Mouse (Mus musculus): ENCODE measurements around the gene Cdc14a. TPM values are rescaled to one million over a fixed set of nuclear protein-coding genes. Genes with fewer than 3 reads are reported as not detected.

Gene Cdc14a
- polyA plus RNA-seq, 1 experiment = 6.5 TPM

GRCm38 (mm10) chr3:116436811-116437601 is 13.2 kb upstream of the Cdc14a start:
- no peak for DNase-seq (ENCODE audit: low read depth)
- TF ChIP-seq CTCF (IDR thresholded peaks at IDR 0.05; ENCODE audit: borderline replicate concordance, extremely low read depth, insufficient read depth, insufficient read length) = no peak
- no peak for TF ChIP-seq POLR2A (IDR thresholded peaks at IDR 0.05; ENCODE audit: borderline replicate concordance, extremely low read depth, insufficient read depth, insufficient read length, poor library complexity, severe bottlenecking)

GRCm38 (mm10) chr3:116436113-116436512 is 12.3 kb upstream of the Cdc14a start:
- DNase-seq (ENCODE audit: low read depth) = no peak
- TF ChIP-seq CTCF (IDR thresholded peaks at IDR 0.05; ENCODE audit: borderline replicate concordance, extremely low read depth, insufficient read depth, insufficient read length) (no peak), POLR2A (IDR thresholded peaks at IDR 0.05; ENCODE audit: borderline replicate concordance, extremely low read depth, insufficient read depth, insufficient read length, poor library complexity, severe bottlenecking) (no peak)

DNA sequence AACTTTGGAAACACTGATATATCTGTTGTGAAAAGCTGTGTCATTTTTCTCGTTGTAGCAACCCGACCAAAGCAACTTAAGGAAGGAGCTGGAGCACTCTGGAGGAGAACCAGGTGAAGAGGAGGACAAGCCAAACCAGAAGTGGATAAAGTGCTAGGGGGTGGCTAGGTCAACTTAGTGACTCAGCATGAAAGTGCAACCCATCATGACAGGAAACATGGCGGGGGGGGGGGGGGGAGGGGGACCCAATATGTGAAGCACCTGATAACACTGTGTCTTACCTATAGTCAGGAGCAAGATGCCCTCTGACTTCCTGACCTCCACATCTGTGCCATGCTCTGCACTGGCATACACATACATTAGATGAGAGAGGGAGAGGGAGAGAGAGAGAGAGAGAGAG is 10.9 kb upstream of the Cdc14a start:
- DNase-seq (ENCODE audit: low read depth) = no peak
- no peak for TF ChIP-seq CTCF (IDR thresholded peaks at IDR 0.05; ENCODE audit: borderline replicate concordance, extremely low read depth, insufficient read depth, insufficient read length)
- TF ChIP-seq POLR2A (IDR thresholded peaks at IDR 0.05; ENCODE audit: borderline replicate concordance, extremely low read depth, insufficient read depth, insufficient read length, poor library complexity, severe bottlenecking) = no peak

DNA sequence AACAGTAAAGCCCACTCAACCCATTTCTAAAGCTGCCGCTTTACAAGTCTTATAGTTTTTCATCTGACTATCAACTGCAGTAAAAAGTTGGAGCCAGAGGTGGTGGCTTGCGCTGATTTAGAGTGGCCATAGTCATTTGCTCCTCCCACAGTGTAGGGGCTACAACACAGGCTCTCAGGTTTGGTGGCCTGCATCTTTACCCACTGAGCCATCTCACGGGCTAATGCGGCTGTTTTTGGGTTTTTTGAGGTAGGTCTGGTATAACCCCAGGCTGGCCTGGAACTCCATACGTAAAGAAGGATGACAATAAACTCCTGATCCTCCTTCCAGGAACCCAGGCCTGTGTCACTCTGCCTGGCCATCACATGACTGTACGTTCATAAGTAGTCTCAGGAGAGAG is 2.1 kb upstream of the Cdc14a start:
- TF ChIP-seq CTCF (IDR thresholded peaks at IDR 0.05; ENCODE audit: borderline replicate concordance, extremely low read depth, insufficient read depth, insufficient read length) (no peak), POLR2A (IDR thresholded peaks at IDR 0.05; ENCODE audit: borderline replicate concordance, extremely low read depth, insufficient read depth, insufficient read length, poor library complexity, severe bottlenecking) (no peak)
- no peak for DNase-seq (ENCODE audit: low read depth)

DNA sequence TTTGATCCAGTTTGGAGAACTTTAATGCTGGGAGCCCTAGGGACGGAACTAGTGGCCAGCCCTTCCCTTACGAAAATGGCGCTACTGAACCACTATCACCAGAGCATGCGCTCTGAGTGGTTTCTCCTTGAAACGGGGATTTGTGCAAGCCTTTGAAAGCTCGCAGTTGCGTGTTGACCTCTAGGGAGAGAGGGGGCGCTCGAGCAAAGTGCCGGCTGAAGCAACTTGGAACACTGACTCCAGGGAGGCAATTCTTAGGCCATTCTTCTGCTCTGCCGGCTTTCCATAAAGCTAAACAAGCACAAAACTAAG is 1.1 kb upstream of the Cdc14a start:
- TF ChIP-seq CTCF (IDR thresholded peaks at IDR 0.05; ENCODE audit: borderline replicate concordance, extremely low read depth, insufficient read depth, insufficient read length) = peak; percentile 66
- TF ChIP-seq POLR2A (IDR thresholded peaks at IDR 0.05; ENCODE audit: borderline replicate concordance, extremely low read depth, insufficient read depth, insufficient read length, poor library complexity, severe bottlenecking) = peak; percentile 74; the same call in 1 of the 2 replicates
- peak; percentile 97 for DNase-seq (ENCODE audit: low read depth)

- no peak for DNase-seq (ENCODE audit: low read depth)
Observed at GRCm38 (mm10) chr3:116424160-116424972, 534 bp upstream of the Cdc14a start.

DNA sequence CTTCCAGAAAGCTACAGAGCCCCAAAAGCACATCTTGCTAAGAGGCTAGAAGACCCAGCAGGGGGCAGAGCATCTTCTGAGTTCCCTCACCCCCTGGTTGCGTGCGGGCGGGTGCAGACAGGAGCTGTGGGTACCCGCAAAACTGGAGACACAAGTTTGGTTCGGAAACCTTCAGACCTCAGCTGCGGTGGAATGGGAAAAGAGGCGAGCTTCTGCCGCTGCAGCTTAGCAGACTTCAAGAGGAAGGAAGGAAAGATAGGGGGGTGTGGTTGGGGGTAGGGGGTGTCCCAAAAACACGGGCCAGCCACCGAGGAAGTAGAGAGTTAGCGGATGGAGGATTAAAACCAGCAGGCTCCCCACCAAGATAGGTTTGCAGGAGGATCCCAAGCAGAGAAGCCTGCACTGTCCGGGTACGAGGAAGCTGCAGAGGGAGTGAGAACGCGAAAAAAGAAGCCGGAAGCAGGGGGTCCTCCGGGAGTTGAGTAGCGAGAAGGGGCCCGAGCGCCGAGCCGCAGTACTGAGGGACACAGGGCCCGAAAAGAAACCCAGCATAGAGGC is 958 bp downstream of the Cdc14a start:
- TF ChIP-seq CTCF (IDR thresholded peaks at IDR 0.05; ENCODE audit: borderline replicate concordance, extremely low read depth, insufficient read depth, insufficient read length) (peak; percentile 41; the same call in 1 of the 2 replicates), POLR2A (IDR thresholded peaks at IDR 0.05; ENCODE audit: borderline replicate concordance, extremely low read depth, insufficient read depth, insufficient read length, poor library complexity, severe bottlenecking) (no peak)
- DNase-seq (ENCODE audit: low read depth) = peak; percentile 92

More at GRCm38 (mm10) chr3:116424160-116424972, 534 bp upstream of the Cdc14a start:
- TF ChIP-seq POLR2A (IDR thresholded peaks at IDR 0.05; ENCODE audit: borderline replicate concordance, extremely low read depth, insufficient read depth, insufficient read length, poor library complexity, severe bottlenecking) = peak; percentile 43; the same call in 1 of the 2 replicates
- TF ChIP-seq CTCF (IDR thresholded peaks at IDR 0.05; ENCODE audit: borderline replicate concordance, extremely low read depth, insufficient read depth, insufficient read length) = no peak

DNA sequence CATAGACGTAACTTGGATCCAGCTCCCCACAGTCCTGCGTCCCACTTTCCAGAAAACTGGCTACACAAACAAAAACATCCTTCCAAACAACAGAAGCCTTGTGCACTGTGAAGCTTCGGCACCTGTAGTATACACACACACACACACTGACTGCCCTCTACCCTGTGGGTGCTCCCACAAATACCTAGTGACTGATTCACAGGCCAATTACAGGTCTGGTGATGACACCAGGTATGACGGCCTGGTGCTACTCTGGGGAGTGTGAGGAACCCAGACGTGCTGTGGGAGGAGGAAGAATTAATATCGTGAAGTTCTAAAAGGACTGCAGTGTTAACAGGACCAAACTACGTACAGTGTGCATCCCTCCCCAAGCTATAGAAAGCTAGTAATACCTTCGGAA is 1.8 kb downstream of the Cdc14a start:
- TF ChIP-seq POLR2A (IDR thresholded peaks at IDR 0.05; ENCODE audit: borderline replicate concordance, extremely low read depth, insufficient read depth, insufficient read length, poor library complexity, severe bottlenecking) (no peak), CTCF (IDR thresholded peaks at IDR 0.05; ENCODE audit: borderline replicate concordance, extremely low read depth, insufficient read depth, insufficient read length) (no peak)
- peak; percentile 27 for DNase-seq (ENCODE audit: low read depth)

- peak; percentile 50 for DNase-seq (ENCODE audit: low read depth)
- TF ChIP-seq CTCF (IDR thresholded peaks at IDR 0.05; ENCODE audit: borderline replicate concordance, extremely low read depth, insufficient read depth, insufficient read length) (no peak), POLR2A (IDR thresholded peaks at IDR 0.05; ENCODE audit: borderline replicate concordance, extremely low read depth, insufficient read depth, insufficient read length, poor library complexity, severe bottlenecking) (no peak)
Observed at GRCm38 (mm10) chr3:116421121-116421520, 2.7 kb downstream of the Cdc14a start.

- no peak for DNase-seq (ENCODE audit: low read depth)
- TF ChIP-seq POLR2A (IDR thresholded peaks at IDR 0.05; ENCODE audit: borderline replicate concordance, extremely low read depth, insufficient read depth, insufficient read length, poor library complexity, severe bottlenecking) (no peak), CTCF (IDR thresholded peaks at IDR 0.05; ENCODE audit: borderline replicate concordance, extremely low read depth, insufficient read depth, insufficient read length) (no peak)
Observed at GRCm38 (mm10) chr3:116419791-116420190, 4.0 kb downstream of the Cdc14a start.

GRCm38 (mm10) chr3:116414451-116414860 is 9.4 kb downstream of the Cdc14a start:
- TF ChIP-seq POLR2A (IDR thresholded peaks at IDR 0.05; ENCODE audit: borderline replicate concordance, extremely low read depth, insufficient read depth, insufficient read length, poor library complexity, severe bottlenecking) (no peak), CTCF (IDR thresholded peaks at IDR 0.05; ENCODE audit: borderline replicate concordance, extremely low read depth, insufficient read depth, insufficient read length) (no peak)

More at GRCm38 (mm10) chr3:116414451-116414860, 9.4 kb downstream of the Cdc14a start:
- no peak for DNase-seq (ENCODE audit: low read depth)
